Comparison of ENCODE assay signal across 9 mouse cellular contexts in genomic region chr2:32307941-32308760, GRCm38 (mm10). TPM values are rescaled to one million over a fixed set of nuclear protein-coding genes. Genes with fewer than 3 reads are reported as not detected.
DNase-seq lines count a peak whose midpoint lies in the region; ATAC-seq and TF ChIP-seq lines count a peak whose summit lies in the region.
"Had no signal": no experiment of that assay in that cellular context is flagged by ENCODE, and none has a peak within 500 bp of the region (broad histone marks: within the 10 kb centered on the region; RNA-seq: fewer than 3 reads in every experiment).

No protein-coding gene starts in this region.

- WGBS in neural tube, embryonic 15.5 days = 47% methylated on average over 8 of the region's 8 CpGs
- WGBS in hindbrain, postnatal 0 days = 43% methylated on average over 8 of the region's 8 CpGs

- DNase-seq in cerebellum, adult 11 months = peak; percentile 74
- DNase-seq in neural tube, embryonic 10.5 days (ENCODE audit: extremely low spot score, low spot score) = peak; percentile 69
- peak; percentile 80 for DNase-seq in cerebellum, adult 9-11 months
- peak; percentile 87 for DNase-seq in hindbrain, postnatal 0 days (ENCODE audit: low spot score)
- peak; percentile 76 for DNase-seq in lung, postnatal 36 days
- DNase-seq in spleen, postnatal 4 days (ENCODE audit: low spot score in 2 of 2) = peak; percentile 45 to 83

- H3K4me3 ChIP-seq in neural tube, embryonic 15.5 days (replicated peaks) = no peak overlapping the region
- H3K4me3 ChIP-seq in hindbrain, postnatal 0 days (ENCODE audit: low read length) = no peak overlapping the region
- H3K4me3 ChIP-seq: stomach, embryonic 15.5 days had no signal

- no peak for ATAC-seq in cerebellum, adult (ENCODE audit: insufficient number of reproducible peaks, low FRiP score, low TSS enrichment)
- no peak; the same call in 1 of the 2 replicates for ATAC-seq in neural tube, embryonic 15.5 days (ENCODE audit: low FRiP score)
- peak; percentile 35; the same call in 1 of the 2 replicates for ATAC-seq in hindbrain, postnatal 0 days

- H3K4me2 ChIP-seq in neural tube, embryonic 15.5 days = no peak overlapping the region
- H3K4me2 ChIP-seq in hindbrain, postnatal 0 days (ENCODE audit: low read depth, low read length) = no peak overlapping the region
- H3K4me2 ChIP-seq: stomach, embryonic 15.5 days had no signal

- H3K9me3 ChIP-seq in neural tube, embryonic 15.5 days (replicated peaks) = no peaks in the 10 kb centered on the region
- H3K9me3 ChIP-seq in hindbrain, postnatal 0 days (ENCODE audit: low read length) = no peaks in the 10 kb centered on the region
- H3K9me3 ChIP-seq: stomach, embryonic 15.5 days had no signal

- H3K27me3 ChIP-seq in neural tube, embryonic 15.5 days (replicated peaks) = no peaks in the 10 kb centered on the region; the same call in 1 of the 2 replicates
- H3K27me3 ChIP-seq in hindbrain, postnatal 0 days (ENCODE audit: insufficient read depth, low read length) = no peaks in the 10 kb centered on the region
- H3K27me3 ChIP-seq: stomach, embryonic 15.5 days had no signal

- no peak overlapping the region for H3K9ac ChIP-seq in neural tube, embryonic 15.5 days (replicated peaks)
- H3K9ac ChIP-seq in hindbrain, postnatal 0 days (replicated peaks; ENCODE audit: low read length) = no peak overlapping the region
- H3K9ac ChIP-seq: stomach, embryonic 15.5 days had no signal

- H3K36me3 ChIP-seq in neural tube, embryonic 15.5 days = peaks cover 85% of the 10 kb centered on the region
- H3K36me3 ChIP-seq in hindbrain, postnatal 0 days (ENCODE audit: insufficient read depth, low read length) = peaks cover 51% of the 10 kb centered on the region

- H3K27ac ChIP-seq in neural tube, embryonic 15.5 days (replicated peaks) = no peak overlapping the region
- no peak overlapping the region for H3K27ac ChIP-seq in hindbrain, postnatal 0 days
- H3K27ac ChIP-seq: stomach, embryonic 15.5 days had no signal

- H3K4me1 ChIP-seq in neural tube, embryonic 15.5 days = peaks cover 12% of the 10 kb centered on the region
- H3K4me1 ChIP-seq in hindbrain, postnatal 0 days (ENCODE audit: insufficient read depth, low read length) = peaks cover 8% of the 10 kb centered on the region

- peak; percentile 91 for TF ChIP-seq CTCF in hindbrain, postnatal 0 days (IDR thresholded peaks at IDR 0.05; ENCODE audit: low read depth)

RNA-seq across cellular contexts. Expression of gene Swi5, which starts 20.3 kb away (rescaled TPM):
- 421 and 448 TPM in 2 replicates for polyA plus RNA-seq in neural tube, embryonic 15.5 days (2015; fragmentation: Nextera tagmentation; extraction: Ambion mirVana)
- total RNA-seq in hindbrain, postnatal 0 days (2014; rRNA removed) = 302 and 319 TPM in 2 replicates
- polyA plus RNA-seq in hindbrain, postnatal 0 days (2015; fragmentation: Nextera tagmentation; extraction: Ambion mirVana) = 487 and 513 TPM in 2 replicates

RNA-seq across cellular contexts. Expression of gene Golga2, which starts 21.0 kb away (rescaled TPM):
- 27.5 and 31.3 TPM in 2 replicates for polyA plus RNA-seq in neural tube, embryonic 15.5 days (2015; fragmentation: Nextera tagmentation; extraction: Ambion mirVana)
- total RNA-seq in hindbrain, postnatal 0 days (2014; rRNA removed) = 49.3 and 55.8 TPM in 2 replicates
- polyA plus RNA-seq in hindbrain, postnatal 0 days (2015; fragmentation: Nextera tagmentation; extraction: Ambion mirVana) = 24.4 and 25.7 TPM in 2 replicates

RNA-seq across cellular contexts. Expression of gene Ciz1, which starts 44.0 kb away (rescaled TPM):
- polyA plus RNA-seq in neural tube, embryonic 15.5 days (2015; fragmentation: Nextera tagmentation; extraction: Ambion mirVana) = 43.8 and 44.8 TPM in 2 replicates
- 87.6 and 103 TPM in 2 replicates for total RNA-seq in hindbrain, postnatal 0 days (2014; rRNA removed)
- polyA plus RNA-seq in hindbrain, postnatal 0 days (2015; fragmentation: Nextera tagmentation; extraction: Ambion mirVana) = 33.3 and 40.3 TPM in 2 replicates

RNA-seq across cellular contexts. Expression of gene Dnm1, which starts 45.0 kb away (rescaled TPM):
- 72.4 and 86.9 TPM in 2 replicates for polyA plus RNA-seq in neural tube, embryonic 15.5 days (2015; fragmentation: Nextera tagmentation; extraction: Ambion mirVana)
- 190 and 211 TPM in 2 replicates for total RNA-seq in hindbrain, postnatal 0 days (2014; rRNA removed)
- polyA plus RNA-seq in hindbrain, postnatal 0 days (2015; fragmentation: Nextera tagmentation; extraction: Ambion mirVana) = 87.6 and 96.9 TPM in 2 replicates

RNA-seq across cellular contexts. Expression of gene Uck1, which starts 48.2 kb away (rescaled TPM):
- polyA plus RNA-seq in neural tube, embryonic 15.5 days (2015; fragmentation: Nextera tagmentation; extraction: Ambion mirVana) = 88.6 and 95.8 TPM in 2 replicates
- 115 and 138 TPM in 2 replicates for total RNA-seq in hindbrain, postnatal 0 days (2014; rRNA removed)
- 90.8 and 92.5 TPM in 2 replicates for polyA plus RNA-seq in hindbrain, postnatal 0 days (2015; fragmentation: Nextera tagmentation; extraction: Ambion mirVana)
